ENCODE assay signal across 32 mouse cellular contexts in the genomic region with DNA sequence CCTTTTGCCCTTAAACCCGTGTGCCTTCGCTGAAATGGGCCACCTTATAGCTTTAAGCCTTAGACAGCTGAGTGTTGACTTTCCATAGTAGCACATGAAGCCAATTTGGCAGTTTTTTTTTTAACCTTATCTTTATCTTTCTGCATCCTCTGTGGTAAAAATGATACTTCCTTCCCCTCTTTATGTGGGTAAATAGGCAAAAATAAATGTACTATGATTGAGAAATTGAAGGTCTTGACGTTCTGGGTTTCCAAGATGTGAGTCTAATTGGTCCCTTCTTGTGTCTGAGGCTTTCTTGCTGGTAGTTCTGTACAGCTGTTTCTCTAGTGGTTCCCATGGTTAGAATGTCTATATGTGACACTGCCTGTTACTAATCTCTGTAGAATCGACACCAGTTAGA. TPM values are rescaled to one million over a fixed set of nuclear protein-coding genes. Genes with fewer than 3 reads are reported as not detected.
A peak's percentile ranks its signal among the peaks of the same experiment; 100 is the strongest.
DNase-seq lines count a peak whose midpoint lies in the region; ATAC-seq and TF ChIP-seq lines count a peak whose summit lies in the region.
"Had no signal": no experiment of that assay in that cellular context is flagged by ENCODE, and none has a peak within 500 bp of the region (broad histone marks: within the 10 kb centered on the region; RNA-seq: fewer than 3 reads in every experiment).

No protein-coding gene starts in this region.

- TF ChIP-seq CTCF in layer of hippocampus, adult 2 months (conservative IDR thresholded peaks at IDR 0.05), result no peak

- H3K36me3 ChIP-seq in hindbrain, embryonic 11.5 days (ENCODE audit: control insufficient read depth, insufficient read depth, low read length), result no peaks in the 10 kb centered on the region
- no peaks in the 10 kb centered on the region for H3K36me3 ChIP-seq in forebrain, embryonic 13.5 days (ENCODE audit: poor library complexity, severe bottlenecking)
- H3K36me3 ChIP-seq: embryonic facial prominence, embryonic 12.5 days; forebrain, embryonic 15.5 days; G1E; hindbrain, embryonic 10.5 days; limb, embryonic 12.5 days; liver, embryonic 12.5 days; neural tube, embryonic 13.5 days; stomach, embryonic 15.5 days had no signal

- H3K4me2 ChIP-seq in hindbrain, embryonic 11.5 days (replicated peaks; ENCODE audit: low read depth, low read length), result no peak overlapping the region
- H3K4me2 ChIP-seq in forebrain, embryonic 13.5 days, result no peak overlapping the region
- H3K4me2 ChIP-seq: embryonic facial prominence, embryonic 12.5 days; forebrain, embryonic 15.5 days; heart, embryonic 11.5 days; limb, embryonic 12.5 days; liver, embryonic 12.5 days; neural tube, embryonic 13.5 days; stomach, embryonic 15.5 days had no signal

- no peaks in the 10 kb centered on the region for H3K27me3 ChIP-seq in hindbrain, embryonic 11.5 days (ENCODE audit: control insufficient read depth, insufficient read depth, low read length)
- no peaks in the 10 kb centered on the region for H3K27me3 ChIP-seq in forebrain, embryonic 13.5 days
- H3K27me3 ChIP-seq: forebrain, embryonic 15.5 days; limb, embryonic 12.5 days; stomach, embryonic 15.5 days had no signal

- no peak overlapping the region; the same call in 1 of the 2 replicates for H3K4me3 ChIP-seq in layer of hippocampus, adult 2 months
- H3K4me3 ChIP-seq in hindbrain, embryonic 11.5 days (ENCODE audit: low read depth, low read length), result no peak overlapping the region
- no peak overlapping the region for H3K4me3 ChIP-seq in forebrain, embryonic 13.5 days
- H3K4me3 ChIP-seq: embryonic facial prominence, embryonic 12.5 days; erythroblast, embryonic 14.5 days; forebrain, embryonic 15.5 days; hindbrain, embryonic 10.5 days; limb, embryonic 12.5 days; liver, embryonic 12.5 days; megakaryocyte, embryonic 14.5 days; neural tube, embryonic 13.5 days; stomach, embryonic 15.5 days had no signal

- H3K9ac ChIP-seq in hindbrain, embryonic 11.5 days (ENCODE audit: low read depth, low read length), result no peak overlapping the region
- no peak overlapping the region for H3K9ac ChIP-seq in forebrain, embryonic 13.5 days
- H3K9ac ChIP-seq: embryonic facial prominence, embryonic 12.5 days; forebrain, embryonic 15.5 days; limb, embryonic 12.5 days; liver, embryonic 12.5 days; neural tube, embryonic 13.5 days; stomach, embryonic 15.5 days had no signal

- peak; percentile 68 for ATAC-seq in common myeloid progenitor, adult 5-6 weeks (replicated peaks; ENCODE audit: low read depth, poor library complexity, severe bottlenecking)
- peak; percentile 61 for ATAC-seq in inflammation-experienced regulatory T-cells, adult 6 months
- no peak for ATAC-seq in hindbrain, embryonic 11.5 days (ENCODE audit: low FRiP score)
- no peak for ATAC-seq in forebrain, embryonic 13.5 days
- ATAC-seq: forebrain, embryonic 15.5 days; hindbrain, postnatal 0 days; liver, embryonic 12.5 days had no signal

- DNase-seq in layer of hippocampus, adult 2 months (ENCODE audit: low spot score in 2 of 2), result no peak
- DNase-seq in layer of hippocampus, adult 9-10 months (ENCODE audit: low spot score), result no peak
- DNase-seq in CD4-positive, CD25-positive, alpha-beta regulatory T cell, adult 2 months (ENCODE audit: low read depth, low spot score), result peak; percentile 26
- DNase-seq in hindbrain, embryonic 11.5 days (ENCODE audit: low spot score), result no peak
- DNase-seq in adrenal gland, adult (ENCODE audit: inconsistent age in 2 of 2, low spot score in 1 of 2), result no peak
- DNase-seq: adrenal gland, postnatal 36 days; cerebellum, adult 11 months; cerebellum, adult 9-11 months; gastrocnemius, postnatal 10 days; kidney, adult 11 months; lung, adult 2 months; lung, postnatal 14 days; midbrain, embryonic 14.5 days; right cerebral cortex, postnatal 4 days; thymus, adult 2 months had no signal

- no peaks in the 10 kb centered on the region for H3K9me3 ChIP-seq in hindbrain, embryonic 11.5 days (ENCODE audit: control insufficient read depth, low read length)
- no peaks in the 10 kb centered on the region for H3K9me3 ChIP-seq in forebrain, embryonic 13.5 days (replicated peaks)
- H3K9me3 ChIP-seq: embryonic facial prominence, embryonic 12.5 days; forebrain, embryonic 15.5 days; G1E; hindbrain, embryonic 10.5 days; limb, embryonic 12.5 days; liver, embryonic 12.5 days; megakaryocyte, embryonic 14.5 days; neural tube, embryonic 13.5 days; stomach, embryonic 15.5 days had no signal

- H3K4me1 ChIP-seq in hindbrain, embryonic 11.5 days (replicated peaks; ENCODE audit: control insufficient read depth, insufficient read depth, low read length), result peaks cover 5% of the 10 kb centered on the region; the same call in 1 of the 2 replicates
- H3K4me1 ChIP-seq in forebrain, embryonic 13.5 days, result peaks cover 10% of the 10 kb centered on the region

- 0 out of 2 replicates have a peak overlapping the region, but pooled peaks have one; percentile 28 for H3K27ac ChIP-seq in layer of hippocampus, adult 2 months
- H3K27ac ChIP-seq in hindbrain, embryonic 11.5 days (ENCODE audit: low read depth, low read length), result no peak overlapping the region
- H3K27ac ChIP-seq in forebrain, embryonic 13.5 days, result no peak overlapping the region
- H3K27ac ChIP-seq: embryonic facial prominence, embryonic 12.5 days; forebrain, embryonic 15.5 days; hindbrain, embryonic 10.5 days; hindbrain, postnatal 0 days; kidney, postnatal 0 days; limb, embryonic 12.5 days; liver, embryonic 12.5 days; neural tube, embryonic 13.5 days; stomach, embryonic 15.5 days had no signal

- WGBS in hindbrain, embryonic 11.5 days, result 84% methylated on average over 4 of the region's 4 CpGs
- 91% methylated on average over 4 of the region's 4 CpGs for WGBS in forebrain, embryonic 13.5 days

RNA-seq across cellular contexts. Expression of a gene that starts 46.2 kb away (rescaled TPM):
- total RNA-seq in layer of hippocampus, adult 2 months (2021), result 10 to 100 TPM in 1 of 2 experiments, 1 to 10 TPM in 1; 8.9 to 11.2 TPM
- total RNA-seq in common myeloid progenitor, adult 5-6 weeks (2017), result 11.8 and 14.4 TPM in 2 replicates
- 1 to 10 TPM in 1 of 3 experiments, under 1 TPM in 2; 0.63 to 3.1 (median 0.67) TPM for polyA plus RNA-seq in inflammation-experienced regulatory T-cells, adult 6 months (2017; shearing (Covaris generic))
- 0.71 and 1.7 TPM in 2 replicates for polyA plus RNA-seq in hindbrain, embryonic 11.5 days (2014; fragmentation: Nextera tagmentation; extraction: Ambion mirVana)
- 0.54 and 0.70 TPM in 2 replicates for polyA plus RNA-seq in forebrain, embryonic 13.5 days (2015; fragmentation: Nextera tagmentation; extraction: Ambion mirVana)
- total RNA-seq: CH12.LX had no signal
- polyA plus RNA-seq: G1E had no signal

RNA-seq across cellular contexts. Expression of a gene that starts 53.4 kb away (rescaled TPM):
- total RNA-seq in layer of hippocampus, adult 2 months (2021), result under 1 TPM; 0.27 to 0.28 TPM
- total RNA-seq in common myeloid progenitor, adult 5-6 weeks (2017), result 1.4 and 4.2 TPM in 2 replicates
- 1 to 10 TPM; 1.4 to 2.7 (median 2.0) TPM for polyA plus RNA-seq in inflammation-experienced regulatory T-cells, adult 6 months (2017; shearing (Covaris generic))
- polyA plus RNA-seq in hindbrain, embryonic 11.5 days (2014; fragmentation: Nextera tagmentation; extraction: Ambion mirVana), result 1.2 and 1.6 TPM in 2 replicates
- polyA plus RNA-seq in forebrain, embryonic 13.5 days (2015; fragmentation: Nextera tagmentation; extraction: Ambion mirVana), result 0.65 and 0.85 TPM in 2 replicates
- total RNA-seq: CH12.LX had no signal
- polyA plus RNA-seq: erythroblast, embryonic 14.5 days had no signal

Comparison
In these comparisons a context has a peak if more than half of its experiments do, and no peak if none do; other contexts are left out.
1. ATAC-seq: peak in common myeloid progenitor, adult 5-6 weeks (single experiment) and inflammation-experienced regulatory T-cells, adult 6 months (single experiment); none in hindbrain, embryonic 11.5 days (single experiment) and forebrain, embryonic 13.5 days (single experiment).